Mouse (Mus musculus): ENCODE measurements around the gene Pcnx2.

Pcnx2 gene

DNA sequence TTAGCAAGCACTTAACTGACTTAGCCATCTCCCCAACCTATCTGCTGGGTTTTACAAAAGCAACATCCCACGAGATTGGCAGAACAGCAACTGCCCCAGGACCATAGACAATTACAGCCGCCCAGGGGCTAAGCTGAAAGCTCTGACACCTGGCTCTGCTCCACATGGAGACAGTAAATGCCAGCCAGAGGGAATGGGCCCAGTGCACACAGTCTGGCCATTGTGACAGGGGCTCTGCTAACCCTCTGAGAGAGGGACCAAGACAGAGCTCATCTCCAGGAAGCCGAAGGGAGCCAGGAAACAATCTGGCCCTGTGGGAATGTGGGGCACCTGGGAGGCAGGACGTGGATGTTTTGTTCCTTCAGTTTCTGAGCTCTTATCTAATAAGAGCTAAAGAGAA, 181.9 kb downstream of the Pcnx2 start:
- in situ Hi-C loops (cut with MboI, MseI) = no loop called here

- in situ Hi-C loops (cut with MboI, MseI) = no loop called here
Observed at GRCm38 (mm10) chr8:125711514-125711913, 186.6 kb downstream of the Pcnx2 start.

DNA sequence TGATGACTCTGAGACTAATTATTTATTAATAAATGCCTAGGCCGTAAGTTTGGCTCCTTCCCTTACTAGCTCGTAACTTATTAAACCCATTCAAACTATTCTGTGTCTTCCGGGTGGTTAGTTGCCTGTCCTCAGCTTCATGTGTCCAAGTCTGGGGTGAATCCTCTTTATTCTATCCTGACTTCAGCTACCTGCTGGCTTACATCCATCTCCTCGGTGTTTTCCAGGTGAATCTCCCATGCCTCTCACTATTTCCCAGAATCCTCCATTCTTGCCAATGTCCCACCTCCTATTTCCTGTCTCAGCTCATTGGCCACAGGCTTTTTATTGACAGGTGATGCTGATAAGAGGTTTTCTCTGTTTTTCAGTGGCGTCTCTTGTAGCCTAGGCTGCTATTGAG, 188.9 kb downstream of the Pcnx2 start:
- in situ Hi-C loops (cut with MboI, MseI) = no loop called here

DNA sequence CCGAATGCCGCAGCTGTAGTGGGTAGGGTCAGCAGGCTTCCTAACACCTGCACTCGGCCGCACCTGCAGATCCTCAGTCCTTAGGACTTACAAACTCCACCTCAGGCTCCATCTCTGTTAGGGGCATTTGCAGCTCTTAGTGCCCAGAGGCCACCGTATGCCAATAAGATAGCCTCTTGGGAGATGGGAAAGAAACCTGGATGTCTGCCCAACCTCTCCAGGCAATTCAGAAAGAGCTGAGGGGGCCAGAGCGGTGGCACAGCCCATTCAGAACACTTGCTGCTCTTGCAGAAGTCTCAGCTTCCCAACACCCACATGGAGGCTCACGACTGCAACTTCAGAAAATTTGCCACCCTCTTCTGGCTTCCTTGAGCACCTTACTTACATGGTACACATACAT, 192.3 kb downstream of the Pcnx2 start:
- in situ Hi-C loops (cut with MboI, MseI) = no loop called here

DNA sequence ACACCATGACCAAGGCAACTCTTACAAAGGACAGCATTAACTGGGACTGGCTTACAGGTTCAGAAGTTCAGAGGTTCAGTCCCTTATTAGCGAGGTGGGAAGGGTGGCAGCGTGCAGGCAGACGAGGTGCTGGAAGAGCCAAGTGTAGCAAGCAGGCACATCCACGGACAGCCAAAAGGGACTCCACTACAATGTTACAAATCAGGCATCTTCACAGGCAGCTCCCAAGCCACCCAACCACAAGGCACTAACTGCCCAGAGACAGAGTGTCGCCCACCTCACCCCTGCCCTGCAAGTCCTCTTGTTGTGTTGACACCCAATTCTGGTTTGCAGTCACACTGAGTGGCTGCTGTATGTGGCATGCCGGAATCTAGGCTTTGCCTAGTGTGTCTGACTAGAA, 193.7 kb downstream of the Pcnx2 start:
- in situ Hi-C loops (cut with MboI, MseI) = no loop called here

DNA sequence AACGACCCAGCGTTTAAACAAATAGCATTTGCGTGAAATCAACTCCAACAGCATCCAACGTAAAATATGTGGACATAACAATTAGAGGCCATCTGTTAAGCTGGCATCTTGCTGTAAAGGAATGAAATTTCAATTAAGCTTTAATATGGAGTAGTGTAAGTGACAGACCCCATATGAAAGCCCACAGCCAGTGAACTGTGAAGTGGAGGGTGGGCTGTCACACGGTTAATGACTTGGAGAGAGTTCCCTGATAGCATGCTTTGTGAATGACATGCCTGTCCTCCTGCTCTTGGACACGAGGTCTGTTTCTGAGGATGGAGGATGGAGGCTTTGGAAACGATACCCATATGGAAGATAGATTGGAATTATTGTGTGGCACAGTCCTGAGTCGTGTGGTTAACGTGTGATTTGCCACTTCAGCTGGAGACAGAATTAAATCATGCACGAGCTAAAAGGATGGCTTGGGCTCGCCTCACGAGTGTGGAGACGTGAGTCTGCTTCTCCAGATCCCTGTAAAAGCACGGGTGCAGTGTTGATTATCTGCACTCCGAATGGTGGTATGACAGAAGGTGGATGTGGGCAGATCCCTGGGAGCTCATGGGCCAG, 195.1 kb downstream of the Pcnx2 start:
- in situ Hi-C loops (cut with MboI, MseI) = no loop called here
